ENCODE assay signal across 8 mouse cellular contexts in the genomic region with DNA sequence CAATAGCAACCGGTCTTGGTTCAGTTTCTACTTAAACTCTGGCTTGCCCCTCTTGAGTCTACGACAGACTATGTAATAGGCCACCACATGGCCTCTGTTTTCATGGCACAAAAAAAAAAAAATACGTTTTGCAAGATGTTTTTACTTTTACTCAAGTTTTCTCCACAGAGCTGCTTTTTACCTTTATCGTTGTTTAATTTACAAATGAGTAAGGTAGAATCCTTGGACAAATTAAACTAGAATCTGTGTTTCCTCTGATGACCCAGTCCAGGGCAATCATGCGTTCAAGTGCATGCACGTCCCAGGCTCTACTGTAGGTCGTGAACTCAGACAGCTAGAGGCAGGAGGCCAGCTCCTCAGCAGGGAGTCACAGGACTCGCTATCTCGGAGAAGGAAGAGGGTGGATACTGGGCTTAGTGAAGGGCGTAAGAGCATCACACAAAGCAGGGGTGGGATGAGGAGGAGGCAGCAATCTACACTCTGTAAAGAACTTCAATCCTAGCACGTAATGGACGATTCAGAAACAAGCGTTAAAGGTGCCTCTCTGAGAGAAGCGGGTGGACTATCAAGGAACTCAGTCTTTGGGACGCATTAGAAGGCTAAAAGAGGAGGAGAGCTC. TPM values are rescaled to one million over a fixed set of nuclear protein-coding genes. Genes with fewer than 3 reads are reported as not detected.
DNase-seq lines count a peak whose midpoint lies in the region; ATAC-seq and TF ChIP-seq lines count a peak whose summit lies in the region.

No protein-coding gene starts in this region.

- peak overlapping the region; percentile 97 for H3K4me3 ChIP-seq in gastrocnemius, adult 2 months
- H3K4me3 ChIP-seq in midbrain, embryonic 15.5 days = peak overlapping the region; percentile 56
- peak overlapping the region; percentile 63 for H3K4me3 ChIP-seq in stomach, embryonic 16.5 days (replicated peaks; ENCODE audit: low read length)

- peaks cover 67% of the 10 kb centered on the region for H3K4me1 ChIP-seq in midbrain, embryonic 15.5 days
- peaks cover 59% of the 10 kb centered on the region for H3K4me1 ChIP-seq in stomach, embryonic 16.5 days (ENCODE audit: control insufficient read depth, insufficient read depth, low read length)

- H3K36me3 ChIP-seq in midbrain, embryonic 15.5 days (replicated peaks) = peaks cover 10% of the 10 kb centered on the region
- peaks cover 19% of the 10 kb centered on the region for H3K36me3 ChIP-seq in stomach, embryonic 16.5 days (ENCODE audit: control insufficient read depth, insufficient read depth, low read length)

- no peak for TF ChIP-seq CTCF in gastrocnemius, adult 2 months (IDR thresholded peaks at IDR 0.05)

- peak overlapping the region; percentile 98 for H3K27ac ChIP-seq in gastrocnemius, adult 2 months
- peak overlapping the region; percentile 91 for H3K27ac ChIP-seq in midbrain, embryonic 15.5 days
- H3K27ac ChIP-seq in stomach, embryonic 16.5 days (ENCODE audit: low read length) = peak overlapping the region; percentile 100

- 2% methylated on average over 15 of the region's 15 CpGs for WGBS in midbrain, embryonic 15.5 days
- WGBS in stomach, embryonic 16.5 days = under 1% methylated on average over 15 of the region's 15 CpGs

- no peaks in the 10 kb centered on the region for H3K27me3 ChIP-seq in midbrain, embryonic 15.5 days (replicated peaks)
- H3K27me3 ChIP-seq in stomach, embryonic 16.5 days (ENCODE audit: control insufficient read depth, insufficient read depth, low read length) = no peaks in the 10 kb centered on the region

- peak overlapping the region; percentile 63 for H3K9ac ChIP-seq in midbrain, embryonic 15.5 days
- H3K9ac ChIP-seq in stomach, embryonic 16.5 days (ENCODE audit: low read length) = peak overlapping the region; percentile 89

- intact Hi-C loops in gastrocnemius, adult 2 months (cut with DNase I) = loop anchor here (1.0 kb wide), 1 partner anchor 22 kb away; the partner anchor contains the start of gene Mars

- ATAC-seq in midbrain, embryonic 15.5 days (replicated peaks) = peak; percentile 10
- peak; percentile 5; the same call in 1 of the 2 replicates for ATAC-seq in stomach, embryonic 16.5 days (ENCODE audit: insufficient read depth, low FRiP score)

- H3K9me3 ChIP-seq in midbrain, embryonic 15.5 days = no peaks in the 10 kb centered on the region
- H3K9me3 ChIP-seq in stomach, embryonic 16.5 days (replicated peaks; ENCODE audit: control insufficient read depth, low read length) = no peaks in the 10 kb centered on the region

- peak overlapping the region; percentile 87 for H3K4me2 ChIP-seq in midbrain, embryonic 15.5 days
- peak overlapping the region; percentile 73 for H3K4me2 ChIP-seq in stomach, embryonic 16.5 days (ENCODE audit: low read depth, low read length)

- peak; percentile 46 to 66 for DNase-seq in urinary bladder, adult 18-20 months (ENCODE audit: low spot score in 2 of 2)
- DNase-seq in urinary bladder, adult 2 months (ENCODE audit: low spot score) = no peak
- DNase-seq in cerebellum, postnatal 10 days = peak; percentile 97
- DNase-seq in gastrocnemius, adult 2 months = peak; percentile 82
- DNase-seq in hindlimb bud, embryonic 11.5 days (ENCODE audit: extremely low spot score, low read depth, low spot score) = peak; percentile 35
- peak; percentile 79 for DNase-seq in liver

RNA-seq across cellular contexts. Expression of gene Mbd6, which starts 0.9 kb away (rescaled TPM):
- 19.8 and 42.1 TPM in 2 replicates for polyA plus RNA-seq in urinary bladder, adult 2 months (2012; rRNA removed)
- 10 to 100 TPM; 16.2 to 18.7 TPM for total RNA-seq in gastrocnemius, adult 2 months (2021)
- polyA plus RNA-seq in midbrain, embryonic 15.5 days (2015; fragmentation: Nextera tagmentation; extraction: Ambion mirVana) = 16.2 and 18.8 TPM in 2 replicates
- polyA plus RNA-seq in stomach, embryonic 16.5 days (2015; fragmentation: Nextera tagmentation; extraction: Ambion mirVana) = 8.6 and 11.6 TPM in 2 replicates

RNA-seq across cellular contexts. Expression of gene Mars, which starts 21.9 kb away (rescaled TPM):
- polyA plus RNA-seq in urinary bladder, adult 2 months (2012; rRNA removed) = 44.7 and 47.7 TPM in 2 replicates
- 10 to 100 TPM; 69.0 to 71.4 TPM for total RNA-seq in gastrocnemius, adult 2 months (2021)
- 121 and 123 TPM in 2 replicates for polyA plus RNA-seq in midbrain, embryonic 15.5 days (2015; fragmentation: Nextera tagmentation; extraction: Ambion mirVana)
- polyA plus RNA-seq in stomach, embryonic 16.5 days (2015; fragmentation: Nextera tagmentation; extraction: Ambion mirVana) = 98.9 and 104 TPM in 2 replicates

RNA-seq across cellular contexts. Expression of gene Dctn2, which starts 23.5 kb away (rescaled TPM):
- 173 and 201 TPM in 2 replicates for polyA plus RNA-seq in urinary bladder, adult 2 months (2012; rRNA removed)
- total RNA-seq in gastrocnemius, adult 2 months (2021) = 10 to 100 TPM; 91.3 to 98.3 TPM
- 355 and 362 TPM in 2 replicates for polyA plus RNA-seq in midbrain, embryonic 15.5 days (2015; fragmentation: Nextera tagmentation; extraction: Ambion mirVana)
- 171 and 173 TPM in 2 replicates for polyA plus RNA-seq in stomach, embryonic 16.5 days (2015; fragmentation: Nextera tagmentation; extraction: Ambion mirVana)

RNA-seq across cellular contexts. Expression of gene Kif5a, which starts 26.5 kb away (rescaled TPM):
- 5.9 and 6.6 TPM in 2 replicates for polyA plus RNA-seq in urinary bladder, adult 2 months (2012; rRNA removed)
- total RNA-seq in gastrocnemius, adult 2 months (2021) = under 1 TPM; 0.10 to 0.20 TPM
- polyA plus RNA-seq in midbrain, embryonic 15.5 days (2015; fragmentation: Nextera tagmentation; extraction: Ambion mirVana) = 99.0 and 103 TPM in 2 replicates
- polyA plus RNA-seq in stomach, embryonic 16.5 days (2015; fragmentation: Nextera tagmentation; extraction: Ambion mirVana) = 6.5 and 6.7 TPM in 2 replicates

RNA-seq across cellular contexts. Expression of gene Arhgap9, which starts 32.1 kb away (rescaled TPM):
- 6.7 and 8.4 TPM in 2 replicates for polyA plus RNA-seq in urinary bladder, adult 2 months (2012; rRNA removed)
- total RNA-seq in gastrocnemius, adult 2 months (2021) = under 1 TPM; 0.89 to 0.99 TPM
- 0.87 and 0.99 TPM in 2 replicates for polyA plus RNA-seq in midbrain, embryonic 15.5 days (2015; fragmentation: Nextera tagmentation; extraction: Ambion mirVana)
- polyA plus RNA-seq in stomach, embryonic 16.5 days (2015; fragmentation: Nextera tagmentation; extraction: Ambion mirVana) = 4.2 and 6.6 TPM in 2 replicates
